ENCODE assay signal across 8 mouse cellular contexts in the genomic region with DNA sequence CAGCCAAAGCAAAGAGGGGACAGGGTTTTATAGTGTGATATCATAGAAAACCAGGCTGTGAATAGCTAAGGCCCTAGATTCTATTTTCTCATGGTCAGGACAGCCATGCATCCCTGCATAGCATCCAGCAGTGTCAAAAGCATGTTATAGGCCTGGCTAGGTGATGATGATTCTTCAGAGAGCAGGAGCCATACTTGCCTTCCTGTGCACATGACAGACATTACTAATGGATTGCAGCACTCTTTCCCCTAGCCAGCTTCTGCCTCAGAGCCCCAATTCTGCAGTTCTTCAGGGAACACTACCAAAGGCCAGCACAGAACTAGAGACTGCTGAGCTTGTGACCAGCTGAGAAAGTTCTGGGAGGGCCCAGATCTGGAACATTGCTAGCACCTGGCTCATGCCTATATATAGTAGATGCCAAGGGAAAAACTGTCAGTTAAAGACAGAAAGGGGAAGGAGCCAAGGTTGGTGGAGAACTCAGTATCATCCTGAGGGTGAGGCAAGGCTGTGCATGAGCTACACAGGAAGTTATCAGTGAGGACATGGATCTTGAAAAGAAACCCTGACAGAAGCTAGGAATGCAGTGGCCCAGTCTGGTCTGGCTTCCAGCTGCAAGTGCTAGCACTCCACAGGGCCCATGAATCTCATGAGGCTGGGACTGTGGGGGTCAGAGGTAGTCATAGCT.
DNase-seq lines count a peak whose midpoint lies in the region; ATAC-seq and TF ChIP-seq lines count a peak whose summit lies in the region.

No protein-coding gene starts in this region.

- peak overlapping the region; percentile 31 for H3ac ChIP-seq in C2C12 (ENCODE audit: control insufficient read depth, insufficient read length, low read depth)

- no peak for ATAC-seq in embryonic facial prominence, embryonic 12.5 days (ENCODE audit: insufficient number of reproducible peaks, insufficient read depth, low FRiP score, low TSS enrichment)
- no peak for ATAC-seq in liver, embryonic 15.5 days (ENCODE audit: insufficient read depth)

- H3K9me3 ChIP-seq in embryonic facial prominence, embryonic 12.5 days = no peaks in the 10 kb centered on the region
- H3K9me3 ChIP-seq in liver, embryonic 15.5 days (replicated peaks) = no peaks in the 10 kb centered on the region

- no peak overlapping the region for H3K4me3 ChIP-seq in C2C12 (ENCODE audit: insufficient read depth, poor library complexity, severe bottlenecking)
- H3K4me3 ChIP-seq in embryonic facial prominence, embryonic 12.5 days = no peak overlapping the region
- no peak overlapping the region for H3K4me3 ChIP-seq in liver, embryonic 15.5 days (replicated peaks)

- H3K27ac ChIP-seq in embryonic facial prominence, embryonic 12.5 days = peak overlapping the region; percentile 78
- peak overlapping the region; percentile 76 for H3K27ac ChIP-seq in liver, embryonic 15.5 days (replicated peaks)

- DNase-seq in kidney, adult 9 months = peak; percentile 19
- DNase-seq in kidney, adult 11 months = no peak
- no peak for DNase-seq in adrenal gland, adult 8-10 months
- DNase-seq in testis, postnatal 10 days (ENCODE audit: low spot score) = no peak
- no peak for DNase-seq in cerebellum, postnatal 25 days

- H3K79me2 ChIP-seq in C2C12 (ENCODE audit: control insufficient read depth, insufficient read depth) = no peaks in the 10 kb centered on the region

- no peak overlapping the region for H3K4me2 ChIP-seq in embryonic facial prominence, embryonic 12.5 days (replicated peaks)
- peak overlapping the region; percentile 54; the same call in 1 of the 2 replicates for H3K4me2 ChIP-seq in liver, embryonic 15.5 days

- no peak overlapping the region for H3K9ac ChIP-seq in embryonic facial prominence, embryonic 12.5 days
- H3K9ac ChIP-seq in liver, embryonic 15.5 days = no peak overlapping the region

- TF ChIP-seq CTCF in C2C12 (IDR thresholded peaks at IDR 0.05; ENCODE audit: control insufficient read depth, insufficient read depth, insufficient read length) = no peak

- no peaks in the 10 kb centered on the region for H3K36me3 ChIP-seq in C2C12 (ENCODE audit: control insufficient read depth, insufficient read depth)
- no peaks in the 10 kb centered on the region for H3K36me3 ChIP-seq in embryonic facial prominence, embryonic 12.5 days
- no peaks in the 10 kb centered on the region for H3K36me3 ChIP-seq in liver, embryonic 15.5 days (replicated peaks)

- H3K4me1 ChIP-seq in embryonic facial prominence, embryonic 12.5 days = peaks cover 18% of the 10 kb centered on the region
- peaks cover 12% of the 10 kb centered on the region for H3K4me1 ChIP-seq in liver, embryonic 15.5 days (replicated peaks)

- no peaks in the 10 kb centered on the region for H3K79me3 ChIP-seq in C2C12 (ENCODE audit: low read depth)

- no peaks in the 10 kb centered on the region for H3K27me3 ChIP-seq in C2C12 (ENCODE audit: control insufficient read depth, insufficient read depth, insufficient read length)
- no peaks in the 10 kb centered on the region for H3K27me3 ChIP-seq in embryonic facial prominence, embryonic 12.5 days
- H3K27me3 ChIP-seq in liver, embryonic 15.5 days = no peaks in the 10 kb centered on the region

TF ChIP-seq in C2C12, 6 proteins besides CTCF, POLR2A, EP300 and RAD21:
- TF ChIP-seq MYOG (IDR thresholded peaks at IDR 0.05; ENCODE audit: control insufficient read depth, extremely low read depth, insufficient read length) (no peak), MAX (IDR thresholded peaks at IDR 0.05) (no peak), MYOD1 (IDR thresholded peaks at IDR 0.05; ENCODE audit: control insufficient read depth, insufficient read length, low read depth) (no peak), FOSL1 (IDR thresholded peaks at IDR 0.05; ENCODE audit: insufficient read depth, low read length, poor library complexity, severe bottlenecking) (no peak), USF1 (IDR thresholded peaks at IDR 0.05; ENCODE audit: low read depth) (no peak), CEBPB (IDR thresholded peaks at IDR 0.05; ENCODE audit: low read depth) (no peak)
